Mouse (Mus musculus) midbrain, postnatal 0 days (tissue): Measurements from ENCODE around the gene Mogat2. TPM values are rescaled to one million over a fixed set of nuclear protein-coding genes. Genes with fewer than 3 reads are reported as not detected.

Source experiments
- ATAC-seq: fragments of 200-750 bp; cut with Nextera tagmentation; 2 replicates; pipeline ENCODE4 v1.8.0; 2017; ENCODE audit warnings: moderate number of reproducible peaks, mild to moderate bottlenecking, moderate TSS enrichment, moderate library complexity; ENCODE audit not compliant: low FRiP score
- DNase-seq: peaks from one replicate; pipeline ENCODE4 v3.0.0-alpha.2; 2015; ENCODE audit warnings: low spot score
- H3K27ac ChIP-seq: fragments of 300-500 bp; sonication (generic); 2 replicates; pipeline ENCODE4 v1.5.1; 2014; ENCODE audit warnings: low read depth, mild to moderate bottlenecking, low read length, mixed read lengths
- H3K27me3 ChIP-seq: fragments of 300-500 bp; sonication (generic); 2 replicates; pipeline ENCODE4 v1.6.1; 2014; ENCODE audit warnings: low read length, control low read depth, mixed read lengths; ENCODE audit not compliant: insufficient read depth
- H3K36me3 ChIP-seq: fragments of 300-500 bp; sonication (generic); 2 replicates; pipeline ENCODE4 v1.6.1; 2014; ENCODE audit warnings: low read length, control low read depth, mixed read lengths; ENCODE audit not compliant: insufficient read depth
- H3K4me1 ChIP-seq: fragments of 300-500 bp; sonication (generic); 2 replicates; pipeline ENCODE4 v1.6.1; 2014; ENCODE audit warnings: mild to moderate bottlenecking, control low read depth, antibody characterized with exemption, low read length, mixed read lengths; ENCODE audit not compliant: insufficient read depth
- H3K4me2 ChIP-seq: fragments of 300-500 bp; sonication (generic); 2 replicates; pipeline ENCODE4 v1.6.1; 2014; ENCODE audit warnings: low read depth, mild to moderate bottlenecking, low read length, mixed read lengths; ENCODE audit not compliant: poor library complexity, severe bottlenecking
- H3K4me3 ChIP-seq: fragments of 300-500 bp; sonication (generic); 2 replicates; pipeline ENCODE4 v1.5.1; 2014; ENCODE audit warnings: low read depth, mild to moderate bottlenecking, low read length, moderate library complexity
- H3K9ac ChIP-seq: fragments of 300-500 bp; sonication (generic); replicated peaks from 2 replicates; pipeline ENCODE4 v1.6.1; 2014; ENCODE audit warnings: mild to moderate bottlenecking, low read length, moderate library complexity, mixed read lengths; ENCODE audit not compliant: poor library complexity, severe bottlenecking
- H3K9me3 ChIP-seq: fragments of 300-500 bp; sonication (generic); 2 replicates; pipeline ENCODE4 v1.6.1; 2016; ENCODE audit warnings: low read length, control low read depth
- CTCF ChIP-seq: IDR thresholded peaks from 2 replicates; pipeline ENCODE4 v1.5.1; 2016; ENCODE audit warnings: antibody characterized with exemption, mild to moderate bottlenecking
- WGBS: fragments of 180-500 bp; shearing (Covaris S2); extraction: QIAGEN DNeasy Blood & Tissue Kit; methylation state at CpG from one replicate; pipeline ENCODE4 v1.1.7; 2014; 5-methylcytosine and 5-hydroxymethylcytosine counted together
- polyA plus RNA-seq: library from polyadenylated mRNA; unstranded; fragments of >200 nt; fragmentation: Nextera tagmentation; extraction: Ambion mirVana; gene quantifications from 2 replicates; pipeline ENCODE4 v1.2.1, GENCODE M21; 2015
- total RNA-seq: library from RNA; depleted of rRNA; stranded (reverse); fragments of >200 nt; gene quantifications from 2 replicates; pipeline ENCODE4 v1.2.3, GENCODE M21; 2014

Gene Mogat2
- total and polyA plus RNA-seq, 2 experiments from 2014 or later: 0.38 TPM; not detected in 1

DNA sequence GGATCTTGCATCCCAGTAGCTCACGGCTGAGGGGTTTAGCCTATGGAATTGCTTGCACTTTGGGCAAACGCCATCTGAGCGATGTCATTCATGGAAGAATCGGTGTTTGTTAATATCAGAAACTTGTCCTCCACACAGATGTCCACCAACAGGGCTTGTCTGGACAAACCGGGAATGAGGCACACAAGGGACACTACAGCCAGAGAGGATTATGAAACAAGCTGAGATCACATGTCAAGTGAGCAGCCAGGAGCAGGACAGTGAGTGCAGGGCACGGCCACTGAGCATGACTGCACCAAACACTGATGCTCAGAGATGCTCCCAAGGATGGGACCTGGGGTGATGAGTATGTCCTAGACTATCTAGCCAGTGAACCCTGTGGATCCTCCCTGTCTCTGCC is 13.0 kb downstream of the Mogat2 start:
- Histone ChIP-seq H3K9me3 (no peaks in the 10 kb centered on the region), H3K4me3 (no peak overlapping the region), H3K9ac (no peak overlapping the region), H3K27ac (no peak overlapping the region), H3K27me3 (no peaks in the 10 kb centered on the region), H3K4me1 (no peaks in the 10 kb centered on the region), H3K4me2 (no peak overlapping the region), H3K36me3 (no peaks in the 10 kb centered on the region)
- no peak for ATAC-seq
- DNase-seq: no peak
- TF ChIP-seq CTCF: no peak
- 75% methylated on average over 6 of the region's 6 CpGs for WGBS

DNA sequence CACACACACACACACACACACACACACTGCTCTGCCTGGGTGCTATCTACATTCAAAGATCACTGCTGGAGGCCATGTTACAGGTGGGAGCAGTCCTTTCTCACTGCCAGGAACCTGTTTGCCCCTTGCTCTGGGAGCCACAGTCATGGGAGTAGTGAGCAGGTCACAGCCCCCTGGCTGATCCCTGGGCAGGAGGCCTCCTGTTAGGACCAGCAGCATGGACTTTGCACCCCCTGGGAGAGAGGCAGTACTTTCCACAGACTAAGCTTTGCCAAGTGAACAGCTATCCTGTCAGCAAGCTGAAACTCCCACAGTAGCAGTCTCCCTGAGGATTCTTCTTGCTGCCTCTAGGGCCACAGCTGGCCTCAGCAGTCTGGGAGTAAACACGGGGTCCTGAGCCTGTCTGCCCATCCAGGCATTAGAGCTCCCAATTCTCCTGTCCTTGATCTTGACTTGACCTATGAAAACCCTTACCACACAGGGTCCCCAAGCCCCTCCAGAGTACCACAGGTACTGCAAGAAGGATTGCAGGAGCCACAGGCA is 13.7 kb downstream of the Mogat2 start:
- WGBS: 32% methylated on average over 1 of the region's 1 CpGs

DNA sequence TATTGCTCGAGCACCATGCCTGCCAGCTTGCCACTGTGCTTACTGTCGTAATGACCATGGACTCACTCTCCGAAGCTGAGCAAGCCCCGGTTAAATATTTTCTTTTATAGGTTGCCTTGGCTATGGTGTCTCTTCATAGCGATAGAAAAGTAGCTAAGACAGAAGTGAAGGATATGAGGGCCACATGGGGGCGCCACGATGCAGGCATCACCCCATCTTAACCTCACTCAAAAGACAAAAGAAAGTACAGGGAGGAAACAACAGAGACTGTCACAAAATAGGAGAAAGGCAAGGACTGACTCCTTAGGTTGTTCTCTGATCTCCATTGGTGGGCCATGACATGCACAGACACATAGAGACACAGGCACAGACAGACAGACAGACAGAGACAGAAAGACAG is 14.2 kb downstream of the Mogat2 start:
- no peaks in the 10 kb centered on the region for H3K27me3 ChIP-seq
- no peak for ATAC-seq
- DNase-seq: no peak
- no peaks in the 10 kb centered on the region for H3K36me3 ChIP-seq
- TF ChIP-seq CTCF: peak; percentile 49
- H3K4me1 ChIP-seq: no peaks in the 10 kb centered on the region
- H3K4me2 ChIP-seq: no peak overlapping the region
- WGBS: 69% methylated on average over 7 of the region's 7 CpGs
- H3K27ac ChIP-seq: no peak overlapping the region
- no peak overlapping the region for H3K9ac ChIP-seq
- H3K9me3 ChIP-seq: no peaks in the 10 kb centered on the region
- H3K4me3 ChIP-seq: no peak overlapping the region

More for the DNA sequence above, 13.7 kb downstream of the Mogat2 start:
- no peak overlapping the region for H3K4me3 ChIP-seq
- TF ChIP-seq CTCF: no peak
- no peaks in the 10 kb centered on the region for H3K27me3 ChIP-seq
- no peaks in the 10 kb centered on the region for H3K4me1 ChIP-seq
- no peak overlapping the region for H3K9ac ChIP-seq
- no peak overlapping the region for H3K27ac ChIP-seq
- no peak overlapping the region for H3K4me2 ChIP-seq
- no peaks in the 10 kb centered on the region for H3K9me3 ChIP-seq
- no peaks in the 10 kb centered on the region for H3K36me3 ChIP-seq
- DNase-seq (no peak), ATAC-seq (no peak)

DNA sequence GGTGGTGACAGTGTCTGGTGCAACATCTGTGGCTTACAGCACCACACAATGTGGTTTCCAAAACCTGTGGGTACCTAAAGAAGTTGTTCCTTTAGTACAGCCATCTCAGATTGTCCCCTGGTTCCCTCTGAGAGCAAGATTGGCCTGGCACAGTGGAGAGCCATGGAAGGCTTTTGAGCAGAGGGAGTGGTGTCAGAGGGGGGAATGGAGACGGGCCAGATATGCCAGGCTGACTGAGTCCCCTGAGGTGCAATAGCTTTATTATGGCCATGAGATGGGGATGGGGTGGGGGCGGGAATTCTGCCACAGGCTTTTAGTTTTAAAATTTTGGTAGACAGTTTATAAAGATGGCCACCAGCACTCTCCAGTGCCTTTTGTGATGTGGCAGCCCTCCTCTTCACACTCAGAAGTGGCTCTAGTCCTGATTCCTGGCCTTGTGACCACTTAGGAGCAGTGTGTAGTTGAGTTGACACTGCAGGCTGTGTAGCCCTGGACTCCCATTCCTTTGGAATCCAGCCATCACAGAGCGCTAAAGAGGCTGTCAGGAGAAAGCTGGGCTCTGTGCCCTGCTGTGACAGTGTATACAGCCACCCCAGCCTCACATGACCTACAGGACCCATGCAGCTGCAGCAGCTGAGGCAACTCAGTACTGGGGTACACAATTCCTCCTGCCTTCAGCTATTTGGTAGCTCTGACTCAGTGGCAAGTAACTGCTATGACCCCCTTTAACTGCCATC is 20.9 kb downstream of the Mogat2 start:
- H3K27ac ChIP-seq: no peak overlapping the region
- H3K4me1 ChIP-seq: no peaks in the 10 kb centered on the region
- DNase-seq (peak; percentile 83), ATAC-seq (peak; percentile 72)
- TF ChIP-seq CTCF: no peak
- no peaks in the 10 kb centered on the region for H3K9me3 ChIP-seq
- WGBS: 61% methylated on average over 3 of the region's 3 CpGs
- no peak overlapping the region for H3K4me2 ChIP-seq
- no peaks in the 10 kb centered on the region for H3K27me3 ChIP-seq
- H3K9ac ChIP-seq: no peak overlapping the region
- no peaks in the 10 kb centered on the region for H3K36me3 ChIP-seq
- H3K4me3 ChIP-seq: no peak overlapping the region

DNA sequence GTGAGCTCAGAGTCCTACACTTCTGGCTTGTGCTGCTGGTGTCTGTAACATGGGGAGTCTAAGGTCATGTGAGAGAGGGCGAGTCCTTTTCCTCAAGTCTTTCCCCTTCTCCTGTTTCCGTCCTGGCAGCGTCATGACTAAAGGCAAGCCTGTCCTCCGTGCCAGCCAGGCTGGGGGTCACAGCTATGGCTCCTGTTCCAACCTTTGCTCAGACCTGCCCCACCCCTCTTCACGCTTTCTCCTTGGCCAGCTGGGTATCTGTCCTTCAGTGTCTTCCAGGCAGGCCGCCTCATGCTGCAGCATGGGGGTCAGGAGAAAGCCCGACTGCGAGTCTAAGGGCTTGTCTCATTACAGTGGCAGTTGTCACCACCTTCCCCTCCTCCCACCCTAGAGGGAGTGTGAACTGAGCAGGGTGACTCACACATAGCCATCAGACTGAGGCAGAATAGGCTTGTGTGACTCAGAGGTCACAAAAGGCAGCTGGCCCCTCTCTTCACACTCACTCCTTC is 23.0 kb downstream of the Mogat2 start:
- Histone ChIP-seq H3K9me3 (no peaks in the 10 kb centered on the region), H3K9ac (no peak overlapping the region), H3K27ac (no peak overlapping the region), H3K4me2 (no peak overlapping the region), H3K4me1 (no peaks in the 10 kb centered on the region), H3K36me3 (no peaks in the 10 kb centered on the region), H3K4me3 (no peak overlapping the region), H3K27me3 (no peaks in the 10 kb centered on the region)
- 76% methylated on average over 8 of the region's 8 CpGs for WGBS
- TF ChIP-seq CTCF: no peak
- DNase-seq: no peak
- no peak for ATAC-seq

DNA sequence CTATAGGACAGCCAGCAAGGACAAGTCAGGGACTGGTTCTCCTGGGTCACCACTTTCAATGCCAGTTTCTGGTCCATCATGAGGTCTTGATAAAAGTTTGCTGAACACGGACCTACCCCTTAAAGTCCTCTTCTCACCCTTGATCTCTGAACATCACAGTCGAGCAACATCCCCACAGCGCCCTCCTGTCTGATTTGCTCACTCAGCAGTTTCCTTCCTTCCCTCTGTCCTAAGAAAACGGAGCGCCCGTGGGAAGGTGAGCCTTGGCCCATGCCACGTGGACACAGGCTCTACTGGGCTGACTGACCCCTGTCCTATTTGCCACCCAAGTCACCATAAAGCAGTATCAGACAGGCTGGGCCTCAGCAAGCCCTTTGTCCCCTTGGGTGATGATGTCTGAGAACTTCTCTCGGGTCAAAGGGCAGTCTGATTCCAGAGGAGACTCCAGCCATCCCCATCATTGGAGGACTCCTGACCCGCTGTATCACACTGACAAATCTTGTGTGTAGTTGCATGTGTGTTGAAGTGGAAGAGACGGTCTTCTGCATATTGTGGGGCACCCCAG is 23.7 kb downstream of the Mogat2 start:
- DNase-seq (no peak), ATAC-seq (no peak)
- Histone ChIP-seq H3K27ac (no peak overlapping the region), H3K4me1 (no peaks in the 10 kb centered on the region), H3K9me3 (no peaks in the 10 kb centered on the region), H3K4me3 (no peak overlapping the region), H3K4me2 (no peak overlapping the region), H3K36me3 (no peaks in the 10 kb centered on the region), H3K9ac (no peak overlapping the region), H3K27me3 (no peaks in the 10 kb centered on the region)
- 81% methylated on average over 10 of the region's 10 CpGs for WGBS
- TF ChIP-seq CTCF: no peak
